Mouse (Mus musculus) embryonic fibroblast, embryonic 13.5 days (primary cell): ENCODE results near the gene Leng1. TPM values are rescaled to one million over a fixed set of nuclear protein-coding genes. Genes with fewer than 3 reads are reported as not detected.
"Not testable (repeated sequence)": the region's sequence is repeated elsewhere in the genome, so short reads cannot be mapped to it uniquely, and the experiment has no call there.

Source experiments
- H3K27ac ChIP-seq: 2 replicates; pipeline ENCODE4 v1.5.1; 2012; ENCODE audit warnings: low read length, control low read depth, inconsistent platforms; ENCODE audit not compliant: insufficient read depth
- H3K4me1 ChIP-seq: 2 replicates; pipeline ENCODE4 v1.6.1; 2011; ENCODE audit warnings: low read length; ENCODE audit not compliant: control insufficient read depth, insufficient read depth
- H3K4me3 ChIP-seq: 2 replicates; pipeline ENCODE4 v1.5.1; 2011; ENCODE audit warnings: mild to moderate bottlenecking, control low read depth, low read length; ENCODE audit not compliant: insufficient read depth
- CTCF ChIP-seq: IDR thresholded peaks from 2 replicates; pipeline ENCODE4 v1.5.1; 2011; ENCODE audit warnings: mild to moderate bottlenecking, control low read depth, low read length, moderate library complexity, borderline replicate concordance; ENCODE audit not compliant: insufficient read depth
- POLR2A ChIP-seq: IDR thresholded peaks from 2 replicates; pipeline ENCODE4 v1.6.1; 2011; ENCODE audit warnings: low read depth, mild to moderate bottlenecking, control low read depth, low read length, moderate library complexity
- polyA plus RNA-seq: library from polyadenylated mRNA; stranded (reverse); fragments of >200 nt; gene quantifications from 2 replicates; pipeline ENCODE4 v1.2.4, GENCODE M21; 2011; ENCODE audit warnings: low read depth; ENCODE audit not compliant: missing spikeins, insufficient read length

Gene Leng1
- polyA plus RNA-seq, 1 experiment: 8.0 TPM

- peak overlapping the region; percentile 83 for H3K4me3 ChIP-seq
These were observed 38.8 kb upstream of the Leng1 start for GRCm38 (mm10) chr7:3704475-3704874.

GRCm38 (mm10) chr7:3703879-3704441 lies 38.3 kb upstream of the Leng1 start, which contains the start of gene Rps9:
Rps9 (plus strand) TSS chr7:3703993.
- TF ChIP-seq POLR2A (peak; percentile 100), CTCF (no peak)
- H3K27ac ChIP-seq: peak within 1 kb of the TSS; percentile 89
- H3K4me1 ChIP-seq: peaks cover 5% of the 10 kb centered on the region
- peak within 1 kb of the TSS; percentile 83 for H3K4me3 ChIP-seq

More at GRCm38 (mm10) chr7:3704475-3704874, 38.8 kb upstream of the Leng1 start:
- peaks cover 5% of the 10 kb centered on the region for H3K4me1 ChIP-seq
- TF ChIP-seq CTCF (no peak), POLR2A (no peak; the same call in none of the 2 replicates)
- H3K27ac ChIP-seq: peak overlapping the region; percentile 89

GRCm38 (mm10) chr7:3703148-3703878 lies 37.7 kb upstream of the Leng1 start:
- Histone ChIP-seq H3K4me3 (no peak overlapping the region), H3K27ac (peak overlapping the region; percentile 17; the same call in 1 of the 2 replicates), H3K4me1 (peaks cover 5% of the 10 kb centered on the region)
- no peak for TF ChIP-seq CTCF
- no peak for TF ChIP-seq POLR2A

GRCm38 (mm10) chr7:3698471-3698870 lies 32.8 kb upstream of the Leng1 start:
- TF ChIP-seq CTCF (no peak), POLR2A (no peak)
- H3K4me1 ChIP-seq: no peaks in the 10 kb centered on the region
- no peak overlapping the region for H3K4me3 ChIP-seq
- no peak overlapping the region for H3K27ac ChIP-seq

- not testable (repeated sequence) for H3K4me1 ChIP-seq
- H3K4me3 ChIP-seq: peak overlapping the region; percentile 80
- H3K27ac ChIP-seq: peak overlapping the region; percentile 7; the same call in 1 of the 2 replicates
These were observed 29.3 kb upstream of the Leng1 start for GRCm38 (mm10) chr7:3694949-3695305.

GRCm38 (mm10) chr7:3694076-3694948 lies 28.7 kb upstream of the Leng1 start:
- Histone ChIP-seq H3K4me1 (no peaks in the 10 kb centered on the region; the same call in 1 of the 2 replicates), H3K27ac (peak overlapping the region; percentile 91), H3K4me3 (peak overlapping the region; percentile 80)
- TF ChIP-seq CTCF (no peak), POLR2A (peak; percentile 55; the same call in 1 of the 2 replicates)

GRCm38 (mm10) chr7:3693809-3694075 lies 28.1 kb upstream of the Leng1 start:
- Histone ChIP-seq H3K4me1 (no peaks in the 10 kb centered on the region; the same call in 1 of the 2 replicates), H3K27ac (peak overlapping the region; percentile 91), H3K4me3 (peak overlapping the region; percentile 80)
- TF ChIP-seq POLR2A (peak; percentile 97; the same call in 1 of the 2 replicates), CTCF (no peak)

GRCm38 (mm10) chr7:3692987-3693808 lies 27.6 kb upstream of the Leng1 start, which contains the start of gene Mboat7:
Mboat7 (minus strand) TSS chr7:3693523.
- peak within 1 kb of the TSS; percentile 91 for H3K27ac ChIP-seq
- no peak for TF ChIP-seq CTCF
- peak; percentile 55 for TF ChIP-seq POLR2A
- H3K4me1 ChIP-seq: no peaks in the 10 kb centered on the region; the same call in 1 of the 2 replicates
- peak within 1 kb of the TSS; percentile 80 for H3K4me3 ChIP-seq
